Mouse (Mus musculus) megakaryocyte, adult 5-6 weeks (primary cell): ENCODE results near the gene Alx3. TPM values are rescaled to one million over a fixed set of nuclear protein-coding genes. Genes with fewer than 3 reads are reported as not detected.

ENCODE experiments used
- total RNA-seq, 2 experiments: library from RNA; stranded (forward) in 1 of 2; stranded (reverse) in 1 of 2; fragments of 153-499, 151-499 nt in 1 of 2; fragments of 221-1000, 200-1000 nt in 1 of 2; gene quantifications; 2 replicates each; pipeline versions ENCODE4 v1.2.3 to v1.2.4; 2015 to 2017

Alx3 gene
- total RNA-seq, 2 experiments from 2014 or later = not detected

Other genes with a start within 250 kb of the Alx3 start
- not detected in 2 replicates for gene Kcnc4, start 135.5 kb upstream of the Alx3 start, total RNA-seq (2015)
- gene Kcnc4, start 135.5 kb upstream of the Alx3 start, total RNA-seq (2017) = not detected in 2 replicates
- gene Slc6a17, start 77.0 kb upstream of the Alx3 start, total RNA-seq (2015) = not detected in 2 replicates
- gene Slc6a17, start 77.0 kb upstream of the Alx3 start, total RNA-seq (2017) = not detected in 2 replicates
- not detected in 2 replicates for gene Ubl4b, start 40.0 kb upstream of the Alx3 start, total RNA-seq (2015)
- gene Ubl4b, start 40.0 kb upstream of the Alx3 start, total RNA-seq (2017) = not detected in 2 replicates
- gene Gm10961, start 36.3 kb downstream of the Alx3 start, total RNA-seq (2015) = not detected in 2 replicates
- gene Gm10961, start 36.3 kb downstream of the Alx3 start, total RNA-seq (2017) = not detected in 2 replicates
- gene Strip1, start 36.7 kb downstream of the Alx3 start, total RNA-seq (2015) = 19.4 and 20.5 TPM in 2 replicates
- 17.0 and 19.2 TPM in 2 replicates for gene Strip1, start 36.7 kb downstream of the Alx3 start, total RNA-seq (2017)
- 49.1 and 52.5 TPM in 2 replicates for gene Ahcyl1, start 101.5 kb downstream of the Alx3 start, total RNA-seq (2015)
- 25.1 and 33.2 TPM in 2 replicates for gene Ahcyl1, start 101.5 kb downstream of the Alx3 start, total RNA-seq (2017)
- gene Csf1, start 165.4 kb downstream of the Alx3 start, total RNA-seq (2015) = 14.7 and 15.4 TPM in 2 replicates
- gene Csf1, start 165.4 kb downstream of the Alx3 start, total RNA-seq (2017) = 6.5 and 6.9 TPM in 2 replicates